Mouse (Mus musculus) heart, embryonic 11.5 days (tissue): Measurements from ENCODE around the gene Pip4k2a. TPM values are rescaled to one million over a fixed set of nuclear protein-coding genes. Genes with fewer than 3 reads are reported as not detected.

Experiments used
- ATAC-seq: fragments of 200-750 bp; cut with Nextera tagmentation; replicated peaks from 2 replicates; pipeline ENCODE4 v1.8.0; 2017; ENCODE audit warnings: moderate library complexity; ENCODE audit not compliant: insufficient number of reproducible peaks, low FRiP score, low TSS enrichment
- H3K27ac ChIP-seq: fragments of 300-500 bp; sonication (generic); 2 replicates; pipeline ENCODE4 v1.5.1; 2014; ENCODE audit warnings: mild to moderate bottlenecking, low read depth, low read length
- H3K27me3 ChIP-seq: fragments of 300-500 bp; sonication (generic); 2 replicates; pipeline ENCODE4 v1.6.1; 2014; ENCODE audit warnings: mild to moderate bottlenecking, low read length, mixed read lengths; ENCODE audit not compliant: control insufficient read depth, insufficient read depth
- H3K36me3 ChIP-seq: fragments of 300-500 bp; sonication (generic); 2 replicates; pipeline ENCODE4 v1.6.1; 2014; ENCODE audit warnings: mild to moderate bottlenecking, low read length, moderate library complexity, mixed read lengths; ENCODE audit not compliant: control insufficient read depth, insufficient read depth
- H3K4me1 ChIP-seq: fragments of 300-500 bp; sonication (generic); 2 replicates; pipeline ENCODE4 v1.6.1; 2014; ENCODE audit warnings: low read length; ENCODE audit not compliant: control insufficient read depth, insufficient read depth
- H3K4me2 ChIP-seq: fragments of 300-500 bp; sonication (generic); 2 replicates; pipeline ENCODE4 v1.6.1; 2014; ENCODE audit warnings: mild to moderate bottlenecking, moderate library complexity
- H3K4me3 ChIP-seq: fragments of 300-500 bp; sonication (generic); 2 replicates; pipeline ENCODE4 v1.5.1; 2014; ENCODE audit warnings: low read depth, low read length
- H3K9ac ChIP-seq: fragments of 300-500 bp; sonication (generic); 2 replicates; pipeline ENCODE4 v1.6.1; 2014; ENCODE audit warnings: mild to moderate bottlenecking, low read depth, low read length, moderate library complexity
- H3K9me3 ChIP-seq: fragments of 300-500 bp; sonication (generic); replicated peaks from 2 replicates; pipeline ENCODE4 v1.6.1; 2016; ENCODE audit warnings: low read length; ENCODE audit not compliant: control insufficient read depth
- WGBS: fragments of 180-500 bp; shearing (Covaris S2); extraction: QIAGEN DNeasy Blood & Tissue Kit; methylation state at CpG from one replicate; pipeline ENCODE4 v1.1.7; 2014; ENCODE audit not compliant: insufficient replicate concordance; 5-methylcytosine and 5-hydroxymethylcytosine counted together
- polyA plus RNA-seq: library from polyadenylated mRNA; unstranded; fragments of >200 nt; fragmentation: Nextera tagmentation; extraction: Ambion mirVana; gene quantifications from 2 replicates; pipeline ENCODE4 v1.2.1, GENCODE M21; 2014

Pip4k2a gene
- polyA plus RNA-seq, 1 experiment from 2014 or later = 7.7 TPM

DNA sequence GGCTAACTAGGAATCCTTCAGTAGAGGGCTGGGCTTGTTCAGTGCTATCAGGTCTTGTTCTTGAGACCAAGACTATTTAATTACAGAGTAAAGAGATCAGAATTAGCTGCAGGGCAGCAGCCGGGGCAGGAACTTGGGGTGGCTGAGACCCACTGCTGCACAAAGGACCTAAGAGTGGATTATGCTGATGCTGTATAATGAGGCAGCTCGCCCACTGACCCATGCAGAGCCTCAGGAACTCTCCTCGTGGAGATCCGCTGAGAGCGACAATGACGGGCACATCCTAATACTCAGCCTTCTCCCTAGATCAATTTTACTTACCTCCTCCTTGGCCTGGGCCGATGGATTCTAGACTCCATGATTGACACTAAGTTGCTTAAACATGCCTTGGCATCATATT is 64.5 kb downstream of the Pip4k2a start:
- Histone ChIP-seq H3K4me2 (no peak overlapping the region), H3K9ac (no peak overlapping the region)
- WGBS = 72% methylated on average over 7 of the region's 7 CpGs

DNA sequence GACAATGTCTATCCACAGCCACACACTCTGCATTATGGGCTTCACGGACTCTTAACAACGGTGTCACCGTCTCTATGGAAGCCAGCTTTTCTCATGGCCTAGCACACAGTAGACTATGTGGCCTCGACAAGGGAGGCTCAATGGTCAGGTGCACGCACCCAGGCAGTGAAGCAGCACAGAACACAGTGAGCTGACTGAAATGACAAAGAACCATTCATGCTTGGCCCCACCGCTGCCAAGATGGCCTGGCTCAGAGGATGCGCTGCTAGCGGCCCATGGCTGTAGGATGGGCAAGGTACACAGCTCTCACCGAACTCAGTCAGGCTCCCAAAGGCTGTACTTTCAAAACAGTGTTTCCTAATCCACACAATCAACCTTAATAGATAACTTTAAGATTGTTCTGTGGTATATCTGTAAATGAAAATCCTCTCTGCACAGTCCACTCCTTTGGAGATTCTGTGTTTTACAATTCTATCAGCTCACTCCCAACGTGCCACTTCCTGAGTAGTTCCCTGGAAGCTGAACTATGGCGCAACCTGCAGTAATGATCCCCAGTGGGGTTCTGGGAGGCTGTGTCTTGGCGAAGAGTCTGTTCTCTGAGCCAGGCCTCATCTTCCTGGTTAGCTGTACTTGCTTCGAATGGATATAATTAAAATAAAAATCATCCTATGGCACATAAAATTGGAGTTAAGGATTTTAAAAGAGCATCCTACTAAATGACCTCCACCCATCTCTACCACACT is 67.4 kb downstream of the Pip4k2a start:
- Histone ChIP-seq H3K27ac (no peak overlapping the region), H3K36me3 (no peaks in the 10 kb centered on the region), H3K27me3 (no peaks in the 10 kb centered on the region), H3K4me3 (no peak overlapping the region), H3K4me1 (peaks cover 11% of the 10 kb centered on the region), H3K4me2 (no peak overlapping the region), H3K9ac (no peak overlapping the region), H3K9me3 (no peaks in the 10 kb centered on the region)
- 91% methylated on average over 13 of the region's 13 CpGs for whole genome bisulfite sequencing
- no peak for ATAC-seq

More for the DNA sequence above, 64.5 kb downstream of the Pip4k2a start:
- H3K4me1 ChIP-seq = peaks cover 29% of the 10 kb centered on the region
- H3K9me3 ChIP-seq = no peaks in the 10 kb centered on the region
- no peak overlapping the region for H3K27ac ChIP-seq
- no peak for ATAC-seq
- H3K27me3 ChIP-seq = no peaks in the 10 kb centered on the region
- no peak overlapping the region for H3K4me3 ChIP-seq
- H3K36me3 ChIP-seq = no peaks in the 10 kb centered on the region

DNA sequence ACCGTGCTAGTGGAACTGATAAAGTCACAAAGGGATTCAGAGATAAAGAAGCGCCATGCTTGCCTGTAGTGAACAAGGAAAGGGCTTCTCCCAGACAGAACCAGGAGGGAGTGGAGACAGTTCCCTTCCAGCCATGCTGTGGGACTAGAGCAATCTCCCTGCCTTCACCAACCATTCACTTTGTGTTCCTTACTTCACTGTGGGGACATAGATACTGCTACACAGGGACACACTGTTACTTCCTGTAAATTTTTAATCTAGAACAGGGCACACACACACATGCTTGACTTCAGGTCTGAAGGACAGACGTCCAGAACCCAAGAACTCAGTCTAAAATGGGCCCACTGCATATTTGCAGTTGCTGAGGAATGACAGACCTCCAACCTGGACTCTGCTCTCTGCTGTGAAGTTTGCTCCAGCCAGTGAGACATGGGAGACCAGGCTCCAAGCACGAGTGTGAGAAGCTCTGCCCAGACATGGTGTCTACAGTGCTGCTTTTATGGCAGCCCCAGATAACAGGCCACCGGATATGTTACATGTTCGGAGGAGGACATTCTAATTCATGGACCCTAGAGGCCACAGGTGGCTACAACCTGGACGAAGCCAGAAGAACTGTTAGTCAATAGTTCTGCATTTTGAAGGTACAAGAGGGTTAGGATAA is 69.2 kb downstream of the Pip4k2a start:
- H3K36me3 ChIP-seq = no peaks in the 10 kb centered on the region
- no peak for ATAC-seq
- no peaks in the 10 kb centered on the region for H3K27me3 ChIP-seq
- H3K4me2 ChIP-seq = no peak overlapping the region
- no peaks in the 10 kb centered on the region for H3K9me3 ChIP-seq
- 44% methylated on average over 7 of the region's 7 CpGs for WGBS
- no peak overlapping the region for H3K4me3 ChIP-seq
- no peak overlapping the region for H3K9ac ChIP-seq
- H3K27ac ChIP-seq = no peak overlapping the region
- peaks cover 8% of the 10 kb centered on the region for H3K4me1 ChIP-seq

DNA sequence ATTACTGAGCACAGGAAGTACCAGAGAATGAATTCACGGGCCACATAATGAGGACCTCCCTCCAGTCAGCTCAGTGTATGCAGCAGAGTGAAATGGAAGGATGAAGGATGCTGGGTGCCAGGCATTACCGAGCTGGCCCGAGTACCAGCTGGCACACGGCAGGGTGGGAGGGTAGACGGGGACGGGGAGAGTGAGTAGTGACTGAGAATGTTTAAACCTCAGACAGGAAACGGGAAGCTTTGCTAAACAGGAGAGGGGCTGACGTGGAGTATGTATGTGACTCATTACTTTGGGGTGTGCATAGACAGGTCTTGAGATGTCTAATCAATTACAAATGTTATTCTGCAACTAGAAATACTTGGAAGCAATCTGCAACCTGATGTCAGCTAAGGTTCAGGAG is 69.7 kb downstream of the Pip4k2a start:
- no peak overlapping the region for H3K9ac ChIP-seq
- H3K27me3 ChIP-seq = no peaks in the 10 kb centered on the region
- ATAC-seq = no peak
- H3K27ac ChIP-seq = no peak overlapping the region
- H3K36me3 ChIP-seq = no peaks in the 10 kb centered on the region
- peaks cover 8% of the 10 kb centered on the region for H3K4me1 ChIP-seq
- no peak overlapping the region for H3K4me2 ChIP-seq
- H3K9me3 ChIP-seq = no peaks in the 10 kb centered on the region
- no peak overlapping the region for H3K4me3 ChIP-seq
- WGBS = 39% methylated on average over 8 of the region's 8 CpGs

DNA sequence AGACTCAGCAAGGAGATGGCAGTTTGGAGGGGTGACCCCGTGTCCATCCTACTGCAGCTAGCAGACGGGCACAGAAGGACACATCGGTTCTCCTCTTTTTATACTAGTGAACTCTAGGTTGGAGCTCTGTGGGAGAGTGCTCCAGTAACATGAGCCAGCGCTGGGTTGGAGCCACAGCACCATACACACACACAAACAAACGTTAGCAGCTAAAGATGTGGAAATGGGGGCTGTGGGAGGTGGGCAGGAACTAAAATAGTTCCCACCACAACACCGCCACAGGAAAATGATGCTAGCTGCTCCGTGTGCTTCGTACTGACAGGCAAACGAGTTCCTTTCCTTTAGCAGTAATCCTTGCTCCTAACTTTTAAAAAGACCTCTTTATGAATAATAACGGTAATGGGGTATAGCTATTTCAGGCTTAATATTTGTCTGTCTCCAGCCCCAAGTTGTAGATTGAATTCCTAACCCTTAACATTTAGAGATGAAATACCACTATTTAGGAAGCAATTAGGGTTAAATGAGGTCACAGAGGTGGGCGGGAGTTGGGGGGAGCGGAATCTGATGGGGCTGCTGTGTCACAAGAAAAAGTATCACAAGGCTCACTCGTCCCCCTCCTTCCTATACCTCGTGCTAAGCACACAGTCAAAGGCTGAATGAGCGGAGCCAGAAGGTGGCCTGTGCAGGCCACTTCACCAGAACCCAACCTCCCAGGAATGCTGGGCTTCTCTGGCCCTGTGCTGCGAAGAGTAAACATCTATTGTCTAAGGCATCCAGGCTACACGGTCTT is 73.9 kb downstream of the Pip4k2a start:
- Histone ChIP-seq H3K9me3 (no peaks in the 10 kb centered on the region), H3K4me2 (no peak overlapping the region), H3K9ac (no peak overlapping the region), H3K36me3 (no peaks in the 10 kb centered on the region), H3K27me3 (no peaks in the 10 kb centered on the region), H3K4me3 (no peak overlapping the region), H3K27ac (no peak overlapping the region), H3K4me1 (peaks cover 7% of the 10 kb centered on the region)
- ATAC-seq = no peak
- 62% methylated on average over 17 of the region's 17 CpGs for WGBS

DNA sequence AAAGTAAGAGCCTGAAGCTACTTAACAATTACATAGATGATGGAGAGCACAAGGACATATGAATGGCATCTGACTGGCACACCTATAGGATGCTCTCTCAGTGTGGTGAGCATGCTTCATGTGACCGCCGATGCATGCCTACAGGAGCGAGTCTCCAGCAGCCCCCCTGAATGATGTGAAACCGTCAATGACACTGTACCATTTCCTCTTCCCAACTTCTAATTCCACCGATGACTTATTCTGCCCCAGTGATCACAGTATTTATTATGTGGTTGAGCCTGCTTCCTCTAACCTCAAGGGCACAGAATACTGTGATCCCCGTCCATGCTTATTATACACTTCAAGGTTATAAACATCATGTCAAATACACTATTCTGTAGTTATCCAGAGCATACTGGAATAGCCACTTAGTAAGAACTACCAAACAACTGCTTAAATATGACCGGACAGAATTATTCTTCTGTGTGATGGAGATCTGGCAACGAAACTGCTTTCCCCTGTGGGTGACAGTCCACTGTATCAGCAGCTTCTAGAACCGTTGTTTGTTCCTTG is 74.8 kb downstream of the Pip4k2a start:
- no peaks in the 10 kb centered on the region for H3K9me3 ChIP-seq
- no peak overlapping the region for H3K4me2 ChIP-seq
- no peak overlapping the region for H3K27ac ChIP-seq
- no peak overlapping the region for H3K9ac ChIP-seq
- no peak overlapping the region for H3K4me3 ChIP-seq
- H3K4me1 ChIP-seq = no peaks in the 10 kb centered on the region; the same call in 1 of the 2 replicates
- H3K36me3 ChIP-seq = no peaks in the 10 kb centered on the region
- 84% methylated on average over 9 of the region's 9 CpGs for WGBS
- ATAC-seq = no peak
- no peaks in the 10 kb centered on the region for H3K27me3 ChIP-seq

DNA sequence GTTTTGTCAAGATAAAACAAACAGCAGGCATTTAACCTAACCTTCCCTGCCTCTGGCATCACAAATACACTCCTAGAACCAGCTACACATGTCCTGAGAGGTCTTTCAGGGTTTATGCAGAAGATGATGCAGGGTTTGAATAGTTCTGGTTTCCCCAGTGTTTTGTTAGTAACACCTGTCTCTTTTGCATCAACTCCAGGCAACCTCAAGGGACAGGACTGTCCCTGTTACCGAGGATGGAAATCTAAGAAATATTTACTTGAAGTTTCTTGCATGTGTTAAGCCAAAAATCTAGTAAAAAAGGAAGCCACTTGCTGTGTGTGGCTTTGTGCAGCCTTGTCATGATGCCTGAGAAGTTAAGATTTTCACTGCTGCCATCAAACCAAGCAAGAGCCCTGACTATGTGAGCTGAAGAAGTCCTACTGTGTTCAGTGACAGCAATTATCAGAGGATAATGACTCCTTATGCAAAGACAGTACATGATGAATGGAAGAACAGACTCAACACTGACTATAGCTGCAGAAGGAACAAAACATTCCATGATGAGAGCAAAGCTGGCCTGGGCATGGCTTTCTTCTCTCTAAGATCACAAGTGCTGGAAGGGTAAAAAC is 76.3 kb downstream of the Pip4k2a start:
- H3K27ac ChIP-seq = no peak overlapping the region
- no peak overlapping the region for H3K4me2 ChIP-seq
- no peaks in the 10 kb centered on the region for H3K9me3 ChIP-seq
- no peaks in the 10 kb centered on the region for H3K36me3 ChIP-seq
- no peaks in the 10 kb centered on the region for H3K27me3 ChIP-seq
- no peak overlapping the region for H3K9ac ChIP-seq
- H3K4me3 ChIP-seq = no peak overlapping the region
- peaks cover 3% of the 10 kb centered on the region; the same call in 1 of the 2 replicates for H3K4me1 ChIP-seq
- WGBS = 67% methylated on average over 1 of the region's 1 CpGs
- ATAC-seq = no peak

DNA sequence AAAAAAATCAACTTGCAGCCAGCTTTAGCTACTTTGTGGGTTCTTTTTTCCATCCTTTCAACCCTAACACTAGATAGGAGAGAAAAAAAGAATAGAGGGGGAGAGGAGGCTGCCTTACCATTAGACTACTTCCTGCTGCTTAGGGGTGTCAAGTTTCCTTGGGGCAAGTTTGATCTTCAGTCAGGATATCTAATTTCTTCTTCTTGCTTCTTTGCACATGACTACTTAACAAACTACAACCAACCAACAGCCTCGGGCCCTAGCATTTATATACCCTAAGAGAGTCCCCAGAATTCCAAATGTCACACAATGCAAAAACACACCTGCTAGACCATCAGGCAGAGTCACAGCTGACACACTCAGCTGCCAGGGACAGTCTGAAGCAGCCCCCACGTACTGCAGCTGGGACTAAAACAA is 77.5 kb downstream of the Pip4k2a start:
- no peak overlapping the region for H3K4me3 ChIP-seq
- no peak for ATAC-seq
- no peaks in the 10 kb centered on the region for H3K27me3 ChIP-seq
- peaks cover 3% of the 10 kb centered on the region; the same call in 1 of the 2 replicates for H3K4me1 ChIP-seq
- no peak overlapping the region for H3K4me2 ChIP-seq
- no peak overlapping the region for H3K27ac ChIP-seq
- H3K36me3 ChIP-seq = no peaks in the 10 kb centered on the region
- H3K9me3 ChIP-seq = no peaks in the 10 kb centered on the region
- WGBS = 39% methylated on average over 2 of the region's 2 CpGs
- no peak overlapping the region for H3K9ac ChIP-seq
